Mouse (Mus musculus) hindbrain, embryonic 16.5 days (tissue): ENCODE results near the gene Rab7. TPM values are rescaled to one million over a fixed set of nuclear protein-coding genes. Genes with fewer than 3 reads are reported as not detected.

Experiments
- ATAC-seq: fragments of 200-750 bp; cut with Nextera tagmentation; 2 replicates; pipeline ENCODE4 v1.8.0; 2017; ENCODE audit warnings: moderate TSS enrichment, moderate library complexity
- H3K27ac ChIP-seq: fragments of 300-500 bp; sonication (generic); 2 replicates; pipeline ENCODE4 v1.5.1; 2014; ENCODE audit warnings: low read depth, mild to moderate bottlenecking, control low read depth, low read length, moderate library complexity
- H3K27me3 ChIP-seq: fragments of 300-500 bp; sonication (generic); replicated peaks from 2 replicates; pipeline ENCODE4 v1.6.1; 2014; ENCODE audit warnings: low read length; ENCODE audit not compliant: control insufficient read depth, insufficient read depth
- H3K36me3 ChIP-seq: fragments of 300-500 bp; sonication (generic); 2 replicates; pipeline ENCODE4 v1.6.1; 2014; ENCODE audit warnings: mild to moderate bottlenecking, low read length, moderate library complexity, mixed read lengths; ENCODE audit not compliant: control insufficient read depth, insufficient read depth
- H3K4me1 ChIP-seq: fragments of 300-500 bp; sonication (generic); 2 replicates; pipeline ENCODE4 v1.6.1; 2014; ENCODE audit warnings: low read depth, low read length; ENCODE audit not compliant: control insufficient read depth, insufficient read depth
- H3K4me2 ChIP-seq: fragments of 300-500 bp; sonication (generic); 2 replicates; pipeline ENCODE4 v1.6.1; 2014; ENCODE audit warnings: mild to moderate bottlenecking, low read length, control low read depth, moderate library complexity
- H3K4me3 ChIP-seq: fragments of 300-500 bp; sonication (generic); 2 replicates; pipeline ENCODE4 v1.5.1; 2014; ENCODE audit warnings: mild to moderate bottlenecking, low read length, control low read depth, moderate library complexity
- H3K9ac ChIP-seq: fragments of 300-500 bp; sonication (generic); 2 replicates; pipeline ENCODE4 v1.6.1; 2014; ENCODE audit warnings: low read depth, mild to moderate bottlenecking, control low read depth, low read length, moderate library complexity
- H3K9me3 ChIP-seq: fragments of 300-500 bp; sonication (generic); 2 replicates; pipeline ENCODE4 v1.6.1; 2014; ENCODE audit warnings: mild to moderate bottlenecking, low read length, moderate library complexity; ENCODE audit not compliant: control insufficient read depth
- WGBS: fragments of 180-500 bp; shearing (Covaris S2); extraction: QIAGEN DNeasy Blood & Tissue Kit; methylation state at CpG from one replicate; pipeline ENCODE4 v1.1.7; 2014; 5-methylcytosine and 5-hydroxymethylcytosine counted together
- polyA plus RNA-seq: library from polyadenylated mRNA; unstranded; fragments of >200 nt; fragmentation: Nextera tagmentation; extraction: Ambion mirVana; gene quantifications from 2 replicates; pipeline ENCODE4 v1.2.1, GENCODE M21; 2015

Gene Rab7
- polyA plus RNA-seq, result 399 and 401 TPM in 2 replicates

DNA sequence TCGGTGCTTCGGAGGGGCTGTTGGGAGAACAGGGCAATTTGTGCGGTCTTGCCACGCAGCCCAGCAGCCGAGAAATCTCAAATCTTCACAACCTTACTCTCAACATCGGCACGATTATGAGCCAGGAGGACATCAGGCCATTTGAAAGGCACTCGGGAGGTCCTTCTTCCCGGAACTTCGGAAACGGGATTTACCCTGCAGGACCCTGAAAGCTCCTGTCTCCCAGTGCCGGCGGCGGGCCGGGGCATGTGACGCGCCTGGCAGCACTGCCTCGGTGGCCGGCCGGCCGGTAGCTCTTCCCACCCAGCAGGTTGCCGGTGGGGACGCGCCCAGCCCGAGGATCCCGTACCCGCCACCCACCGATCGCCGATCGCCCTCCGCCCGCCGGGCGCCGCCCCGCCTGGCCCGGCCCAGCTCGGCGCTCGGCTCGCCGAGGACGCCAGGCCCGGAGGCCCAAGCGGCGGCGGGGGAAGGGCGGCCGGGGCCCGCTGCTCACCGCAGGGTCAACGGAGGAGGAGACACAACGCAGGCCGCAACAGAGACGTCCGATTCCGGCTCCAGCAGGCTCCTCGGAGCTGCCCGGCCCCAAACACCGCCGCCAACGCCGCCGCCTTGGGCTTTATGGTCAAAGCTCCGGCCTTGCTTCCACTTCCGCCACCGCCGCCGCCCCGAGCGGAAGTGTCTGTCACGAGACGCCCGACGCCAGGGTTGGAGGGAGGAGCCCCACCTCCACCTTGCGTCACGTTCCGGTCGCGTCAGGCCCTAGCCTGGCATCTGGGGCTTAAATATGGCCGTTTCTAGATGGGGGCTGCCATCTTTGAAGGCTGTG is at the start of gene Rab7:
Gene Rab7, minus strand, starts transcription at position 694 of the 829 bp plus-strand sequence.
- Histone ChIP-seq H3K27me3 (peaks cover 2% of the 10 kb centered on the region; the same call in 1 of the 2 replicates), H3K4me1 (peaks cover 29% of the 10 kb centered on the region), H3K4me3 (peak within 1 kb of the TSS; percentile 81), H3K9me3 (no peaks in the 10 kb centered on the region), H3K36me3 (no peaks in the 10 kb centered on the region), H3K4me2 (peak within 1 kb of the TSS; percentile 63), H3K27ac (peak within 1 kb of the TSS; percentile 88), H3K9ac (peak within 1 kb of the TSS; percentile 97)
- ATAC-seq, result peak; percentile 99
- under 1% methylated on average over 81 of the region's 82 CpGs for WGBS

GRCm38 (mm10) chr6:88088971-88089370 is 43.9 kb upstream of the Rab7 start:
- H3K9me3 ChIP-seq, result no peaks in the 10 kb centered on the region
- peaks cover 22% of the 10 kb centered on the region for H3K4me1 ChIP-seq
- ATAC-seq, result no peak
- peaks cover 30% of the 10 kb centered on the region for H3K36me3 ChIP-seq
- H3K4me3 ChIP-seq, result no peak overlapping the region
- no peak overlapping the region for H3K27ac ChIP-seq
- no peak overlapping the region for H3K9ac ChIP-seq
- no peaks in the 10 kb centered on the region for H3K27me3 ChIP-seq
- WGBS, result 56% methylated on average over 1 of the region's 1 CpGs
- no peak overlapping the region for H3K4me2 ChIP-seq

DNA sequence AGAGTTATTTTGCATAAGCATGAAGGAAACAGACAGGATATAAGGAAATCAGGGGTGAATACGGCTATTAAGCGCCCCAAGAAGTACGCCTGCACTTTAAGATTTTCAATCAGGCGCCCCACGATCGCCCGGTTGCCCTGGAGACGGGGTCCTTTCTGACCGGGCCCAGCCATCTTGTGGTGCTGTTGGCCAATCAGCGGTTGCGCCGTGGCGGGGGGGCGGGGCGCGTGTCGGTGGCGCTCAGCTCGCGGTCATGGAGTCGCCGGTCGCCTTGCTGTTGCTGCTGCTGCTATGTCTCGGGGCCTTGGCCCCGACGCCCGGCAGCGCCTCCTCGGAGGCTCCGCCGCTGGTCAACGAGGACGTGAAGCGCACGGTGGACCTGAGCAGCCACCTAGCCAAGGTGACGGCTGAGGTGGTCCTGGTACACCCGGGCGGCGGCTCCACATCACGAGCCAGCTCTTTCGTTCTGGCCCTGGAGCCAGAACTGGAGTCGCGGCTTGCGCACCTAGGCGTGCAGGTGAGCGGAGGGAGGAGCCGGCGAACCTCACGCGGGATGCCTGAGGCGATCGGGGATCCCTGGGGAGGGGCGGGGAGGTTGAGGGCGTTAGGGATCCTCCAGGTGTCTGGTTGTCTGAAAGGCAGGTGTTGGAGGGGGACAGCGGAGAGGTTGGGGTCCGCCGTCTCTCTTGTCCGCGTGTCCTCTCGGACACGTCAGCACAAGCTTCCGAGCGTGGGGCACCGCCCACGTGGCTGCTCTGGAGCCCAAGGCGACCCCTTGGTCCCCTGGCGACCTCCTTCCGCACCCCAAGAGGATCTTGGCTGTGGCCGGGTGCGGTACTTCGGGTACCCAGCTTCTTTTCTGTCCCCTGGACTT is 39.4 kb upstream of the Rab7 start, which contains the start of gene Rpn1:
Gene Rpn1, plus strand, starts transcription at position 205 of the 874 bp plus-strand sequence.
- WGBS, result under 1% methylated on average over 60 of the region's 71 CpGs
- no peaks in the 10 kb centered on the region for H3K9me3 ChIP-seq
- no peaks in the 10 kb centered on the region for H3K27me3 ChIP-seq
- H3K4me2 ChIP-seq, result peak within 1 kb of the TSS; percentile 79
- no peaks in the 10 kb centered on the region for H3K36me3 ChIP-seq
- H3K4me1 ChIP-seq, result peaks cover 24% of the 10 kb centered on the region
- peak within 1 kb of the TSS; percentile 100 for H3K4me3 ChIP-seq
- peak; percentile 97 for ATAC-seq
- H3K27ac ChIP-seq, result peak within 1 kb of the TSS; percentile 87
- H3K9ac ChIP-seq, result peak within 1 kb of the TSS; percentile 98

- Histone ChIP-seq H3K27me3 (no peaks in the 10 kb centered on the region), H3K36me3 (no peaks in the 10 kb centered on the region), H3K4me1 (peaks cover 24% of the 10 kb centered on the region), H3K4me3 (peak overlapping the region; percentile 100; the same call in 1 of the 2 replicates), H3K4me2 (peak overlapping the region; percentile 79), H3K27ac (no peak overlapping the region), H3K9ac (no peak overlapping the region), H3K9me3 (no peaks in the 10 kb centered on the region)
- 69% methylated on average over 3 of the region's 3 CpGs for WGBS
- peak; percentile 1; the same call in 1 of the 2 replicates for ATAC-seq
Measured at GRCm38 (mm10) chr6:88083672-88084071, 38.6 kb upstream of the Rab7 start.

GRCm38 (mm10) chr6:88083095-88083494 is 38.0 kb upstream of the Rab7 start:
- Histone ChIP-seq H3K9me3 (no peaks in the 10 kb centered on the region), H3K4me2 (no peak overlapping the region), H3K4me1 (peaks cover 24% of the 10 kb centered on the region), H3K9ac (no peak overlapping the region), H3K36me3 (no peaks in the 10 kb centered on the region), H3K4me3 (no peak overlapping the region), H3K27ac (no peak overlapping the region), H3K27me3 (no peaks in the 10 kb centered on the region)
- 84% methylated on average over 7 of the region's 7 CpGs for WGBS
- ATAC-seq, result no peak

DNA sequence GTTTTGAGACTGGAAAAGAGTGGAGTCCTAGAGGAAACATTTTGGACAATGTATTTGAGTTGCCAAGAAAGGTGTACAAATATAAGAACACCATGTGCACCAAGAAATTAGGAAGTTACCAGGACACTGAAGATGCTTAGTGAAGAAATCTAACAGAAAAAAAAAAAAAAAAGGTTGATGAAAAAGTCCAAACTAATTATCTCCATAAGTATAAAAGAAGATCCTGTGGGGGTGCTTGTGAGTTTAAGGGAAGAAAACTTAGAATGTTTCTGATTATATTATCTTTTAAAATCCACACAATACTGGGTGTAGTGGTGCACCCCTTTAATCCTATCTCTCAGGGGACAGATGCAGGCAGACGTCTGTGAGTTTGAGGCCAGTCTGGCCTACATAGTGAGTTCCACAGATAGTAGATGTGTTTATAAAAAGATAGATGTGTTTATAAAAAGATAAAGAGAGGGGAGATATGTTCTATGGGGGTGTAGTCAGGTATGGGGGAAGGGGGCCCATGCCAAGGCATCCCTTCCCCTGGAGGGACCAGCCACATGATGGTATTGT is 31.0 kb upstream of the Rab7 start:
- Histone ChIP-seq H3K9ac (no peak overlapping the region), H3K27me3 (no peaks in the 10 kb centered on the region), H3K27ac (no peak overlapping the region), H3K4me1 (0 out of 2 replicates have a peak, but pooled peaks cover 4% of the 10 kb centered on the region), H3K4me2 (peak overlapping the region; percentile 92), H3K9me3 (no peaks in the 10 kb centered on the region), H3K4me3 (no peak overlapping the region), H3K36me3 (no peaks in the 10 kb centered on the region)
- no peak for ATAC-seq
- 81% methylated on average over 1 of the region's 1 CpGs for WGBS

GRCm38 (mm10) chr6:88074752-88075554 is 29.9 kb upstream of the Rab7 start:
- peak overlapping the region; percentile 75 for H3K9ac ChIP-seq
- H3K27ac ChIP-seq, result peak overlapping the region; percentile 89
- H3K4me3 ChIP-seq, result peak overlapping the region; percentile 53
- H3K27me3 ChIP-seq, result no peaks in the 10 kb centered on the region
- whole genome bisulfite sequencing, result 4% methylated on average over 30 of the region's 32 CpGs
- H3K9me3 ChIP-seq, result no peaks in the 10 kb centered on the region
- ATAC-seq, result peak; percentile 99
- H3K4me2 ChIP-seq, result peak overlapping the region; percentile 92
- 0 out of 2 replicates have a peak, but pooled peaks cover 4% of the 10 kb centered on the region for H3K4me1 ChIP-seq
- no peaks in the 10 kb centered on the region for H3K36me3 ChIP-seq

DNA sequence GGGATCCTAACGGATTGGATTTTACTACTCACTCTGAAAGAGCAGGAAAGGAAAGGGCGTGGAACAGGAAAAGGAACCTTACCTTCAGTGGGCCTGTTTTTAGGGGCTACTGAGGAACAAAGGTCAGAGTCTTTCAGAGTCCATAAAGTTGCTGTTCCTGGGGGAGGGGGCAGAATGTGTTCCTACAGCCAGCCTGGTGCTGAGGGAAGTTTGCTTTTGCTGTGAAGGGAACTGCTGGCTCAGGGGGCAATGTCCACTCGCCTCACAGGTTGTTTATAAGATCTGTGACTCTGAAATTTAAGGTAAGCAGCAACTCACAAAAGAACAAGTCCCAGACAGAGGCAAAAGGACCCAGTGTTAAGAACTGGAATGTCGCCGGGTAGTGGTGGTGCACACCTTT is 26.1 kb upstream of the Rab7 start:
- ATAC-seq, result no peak
- H3K4me1 ChIP-seq, result 0 out of 2 replicates have a peak, but pooled peaks cover 4% of the 10 kb centered on the region
- H3K9me3 ChIP-seq, result no peaks in the 10 kb centered on the region
- no peak overlapping the region for H3K9ac ChIP-seq
- 79% methylated on average over 5 of the region's 5 CpGs for WGBS
- H3K4me2 ChIP-seq, result no peak overlapping the region
- no peaks in the 10 kb centered on the region; the same call in 1 of the 2 replicates for H3K27me3 ChIP-seq
- no peak overlapping the region for H3K4me3 ChIP-seq
- H3K27ac ChIP-seq, result no peak overlapping the region
- H3K36me3 ChIP-seq, result no peaks in the 10 kb centered on the region
